Mouse (Mus musculus) adrenal gland, postnatal 10 days (tissue): ENCODE measurements at regions not wholly inside any gene's neighbourhood (a gene's known extent, or its start where the extent isn't known, plus 50 kb on each side); places are given as distances from the start of the nearest gene placed in this dataset.

Source experiments
- DNase-seq: peaks from one replicate; pipeline ENCODE4 v3.0.0; 2021; ENCODE audit warnings: mixed read lengths

DNA sequence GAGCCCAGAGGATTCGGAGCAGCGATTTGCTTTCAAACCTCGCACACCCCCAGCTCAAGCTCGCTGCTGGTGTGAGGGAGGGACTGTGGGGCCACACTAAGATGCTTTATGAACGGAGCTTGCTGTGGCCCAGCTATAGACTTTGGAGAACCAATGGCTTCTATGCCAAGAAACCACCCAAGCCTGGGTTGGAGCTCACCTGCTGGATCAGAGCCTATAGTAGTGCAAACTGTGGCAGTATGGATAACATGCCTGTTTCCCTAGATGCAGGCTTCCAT lies 142.5 kb upstream of the A230072I06Rik start:
- no peak for DNase-seq

DNA sequence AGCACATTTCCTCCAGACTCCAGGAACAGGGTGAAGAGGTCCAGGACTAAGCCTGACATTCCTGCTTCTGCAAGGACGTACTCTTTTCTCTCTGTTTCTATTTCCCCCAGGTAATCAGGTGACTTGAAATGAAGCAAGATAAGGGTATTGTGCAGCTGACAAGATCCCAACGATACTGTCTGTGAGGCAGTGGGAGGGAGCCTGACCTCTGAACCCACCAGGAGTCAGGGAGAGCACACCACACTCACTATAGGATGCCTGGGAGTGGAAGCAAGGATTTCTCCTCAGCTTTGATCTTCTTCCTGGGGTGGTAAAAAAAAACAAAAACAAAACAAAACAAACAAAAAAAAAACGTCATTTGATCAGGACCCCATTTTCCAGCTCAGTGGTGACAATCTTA lies 141.1 kb upstream of the A230072I06Rik start:
- DNase-seq = no peak

DNA sequence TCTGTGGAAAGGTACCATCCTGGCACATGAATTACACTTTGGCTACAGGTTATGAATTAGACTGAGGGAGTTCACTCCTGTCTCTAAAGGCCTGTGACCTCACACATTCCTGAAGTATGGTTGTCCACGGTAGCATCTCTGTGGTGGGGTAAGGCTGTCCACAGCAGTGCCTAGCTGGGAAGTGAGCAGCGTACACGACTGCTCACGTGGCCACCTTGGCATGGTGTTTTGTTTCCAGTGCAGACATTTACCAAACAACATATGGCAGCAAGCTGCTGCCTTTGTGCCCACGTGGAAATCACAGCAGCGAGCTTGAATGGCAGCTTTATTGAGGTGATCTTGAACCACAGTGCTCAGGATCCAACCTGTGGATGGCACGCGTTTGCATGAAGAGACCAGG lies 140.7 kb upstream of the A230072I06Rik start:
- no peak for DNase-seq

DNA sequence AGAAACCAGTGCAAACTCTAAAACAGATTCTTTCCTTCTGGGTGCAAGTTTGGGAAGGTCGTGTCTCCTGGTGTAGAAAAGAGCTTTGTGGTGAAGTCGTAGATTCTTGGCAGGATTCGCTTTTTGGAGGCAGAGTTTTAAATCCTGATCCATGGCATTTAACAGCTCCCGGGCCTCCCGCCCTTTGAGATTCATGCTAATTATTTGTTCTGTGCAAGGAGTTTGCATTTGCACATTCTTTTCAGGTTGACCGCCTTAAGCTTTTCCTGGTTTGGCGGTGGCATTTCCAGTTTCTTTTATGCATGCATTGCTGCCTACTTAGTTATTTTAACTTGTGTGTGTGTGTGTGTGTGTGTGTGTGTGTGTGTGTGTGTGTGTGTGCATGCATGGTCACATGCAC lies 126.9 kb upstream of the A230072I06Rik start:
- no peak for DNase-seq

DNA sequence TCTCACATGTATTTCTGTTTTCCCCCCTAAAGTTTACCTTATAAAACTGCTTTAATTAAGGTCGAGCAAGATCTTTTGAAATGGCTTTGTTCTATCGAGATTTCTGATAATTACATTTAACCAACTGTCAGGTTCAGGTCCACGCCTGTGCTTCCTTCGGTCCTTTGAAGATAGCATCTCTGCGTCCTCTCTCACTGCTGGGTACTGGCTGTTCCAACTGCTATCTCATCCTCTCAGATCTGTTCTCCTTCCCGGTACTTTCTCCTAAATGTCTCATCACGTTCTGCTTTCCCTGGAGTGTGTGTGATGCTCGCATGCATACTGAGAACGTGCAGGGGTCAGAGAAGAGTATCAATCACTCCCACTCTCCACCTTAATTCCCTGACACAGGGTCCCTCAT lies 125.8 kb upstream of the A230072I06Rik start:
- DNase-seq = no peak

DNA sequence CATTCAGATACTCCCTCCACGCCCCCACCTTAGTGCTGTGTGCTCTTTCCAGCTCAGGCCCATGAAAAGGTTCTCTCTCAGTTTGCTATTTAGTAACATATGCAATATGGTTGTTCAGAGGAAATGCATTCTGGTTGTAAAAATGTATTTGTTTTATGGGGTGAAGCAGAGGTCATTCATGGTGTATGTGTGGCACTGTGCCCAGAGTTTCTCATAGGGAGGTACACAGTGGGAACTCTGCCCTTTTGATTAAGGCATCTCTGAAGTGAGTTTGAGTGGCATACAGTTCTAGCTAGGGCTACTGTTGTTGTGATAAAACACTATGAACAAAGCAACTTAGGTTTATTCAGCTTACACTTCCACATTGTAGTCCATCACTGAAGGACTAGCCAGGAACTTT lies 121.7 kb upstream of the A230072I06Rik start:
- no peak for DNase-seq

DNA sequence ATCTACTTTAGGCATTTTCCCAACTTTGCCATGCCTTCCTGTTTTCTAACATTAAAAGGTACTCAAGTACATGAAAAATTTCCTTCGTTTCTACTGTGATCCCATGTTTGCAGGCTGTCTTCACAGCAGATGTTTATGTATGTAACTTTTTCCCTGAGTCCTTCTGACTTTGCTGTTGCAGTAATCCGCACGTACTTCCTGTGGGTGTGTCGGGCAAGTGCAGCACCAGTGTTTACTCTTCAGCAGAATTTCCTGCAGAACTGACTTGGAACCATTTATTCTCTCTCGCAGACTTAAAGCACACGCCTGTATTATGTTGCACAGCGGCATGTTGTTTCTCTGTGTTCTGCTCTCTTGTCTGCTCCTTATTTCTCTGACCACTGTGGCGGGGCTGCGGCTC lies 120.4 kb upstream of the A230072I06Rik start:
- DNase-seq = no peak

DNA sequence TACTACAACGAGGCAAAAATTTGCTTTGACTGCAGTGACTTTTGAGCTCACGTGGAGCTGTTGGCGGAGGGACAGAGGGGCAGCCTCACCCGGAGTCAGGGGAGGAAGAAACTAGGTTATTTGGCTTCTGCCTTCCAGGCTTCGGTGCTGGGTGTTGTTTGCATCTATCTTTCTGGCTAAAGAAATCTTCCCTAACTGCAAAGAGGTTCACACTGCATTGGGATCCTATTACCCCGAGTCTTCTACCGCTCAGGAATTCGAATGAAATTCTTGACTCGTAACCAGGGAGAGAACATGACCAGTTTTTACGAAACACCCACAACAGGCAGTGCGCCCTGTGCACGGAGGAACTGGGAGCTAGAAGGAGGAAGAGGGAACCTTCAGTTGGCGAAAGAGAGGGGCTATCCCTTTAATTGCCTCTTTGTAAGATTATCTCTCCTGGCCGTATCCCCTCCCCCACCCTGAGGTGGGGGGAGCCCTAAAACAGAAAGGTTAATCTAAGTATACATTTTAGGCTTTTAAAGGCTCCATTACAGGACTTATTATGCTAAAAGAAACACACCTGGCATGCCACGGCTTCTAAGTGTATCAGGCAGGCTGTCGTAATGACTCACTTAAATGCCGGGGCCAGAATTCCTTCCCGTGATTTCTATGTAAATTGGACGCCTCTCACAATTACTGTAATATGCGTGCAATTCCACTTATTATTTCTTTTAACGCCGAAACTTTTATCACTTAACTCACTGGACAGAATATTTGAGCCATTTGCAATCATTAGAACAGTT lies 115.5 kb upstream of the A230072I06Rik start:
- DNase-seq = peak; percentile 9

DNA sequence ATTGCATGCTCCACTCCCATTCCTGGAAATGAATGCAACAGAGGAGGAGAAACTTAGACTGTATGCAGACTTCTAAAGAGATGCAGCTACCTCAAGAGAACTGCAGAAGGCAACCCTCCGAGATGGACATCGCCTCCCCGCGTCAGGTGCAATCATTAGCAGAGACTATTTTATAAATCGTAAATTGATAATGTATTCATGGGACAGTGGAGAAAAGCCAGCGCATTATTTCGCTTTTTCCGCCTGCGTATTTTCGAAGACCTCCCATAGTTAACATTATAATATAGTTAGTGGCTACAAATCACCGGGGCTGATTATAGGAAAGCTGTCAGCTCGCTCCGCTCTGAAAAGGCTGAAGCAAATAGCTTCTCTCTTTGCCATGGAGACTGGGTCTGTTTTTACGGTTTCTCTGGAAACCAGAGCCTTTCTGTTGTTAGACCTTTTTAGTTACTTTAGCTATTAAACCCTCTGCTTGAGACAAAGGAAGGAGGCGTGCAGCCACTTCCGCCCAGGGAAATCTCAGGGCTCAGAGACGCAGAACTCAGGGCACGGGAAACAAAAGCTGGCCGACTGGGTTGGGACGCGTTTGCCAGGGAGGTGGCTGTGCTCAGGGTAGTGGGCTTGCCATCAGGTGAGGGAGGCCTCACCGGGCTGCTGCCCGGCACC lies 113.0 kb upstream of the A230072I06Rik start:
- DNase-seq = no peak

DNA sequence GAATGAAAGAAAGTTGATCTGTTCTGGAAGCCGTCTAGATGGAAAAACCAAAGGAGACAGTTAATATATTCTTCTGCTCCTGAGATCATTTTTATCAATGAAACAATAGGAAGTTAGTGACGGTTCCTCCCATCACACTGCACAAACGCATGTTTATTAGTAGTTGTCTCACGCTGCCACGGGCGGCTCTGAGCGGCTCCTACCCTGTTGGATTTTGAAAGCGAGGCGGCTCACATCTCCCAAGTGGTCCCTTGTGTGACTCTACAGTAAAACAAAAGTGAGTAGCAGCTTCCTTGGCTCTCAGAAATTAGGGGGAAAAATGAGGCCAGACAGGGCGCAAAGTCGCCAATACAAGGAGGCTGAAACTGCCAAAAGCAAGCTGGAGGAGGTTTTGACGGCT lies 106.8 kb upstream of the A230072I06Rik start:
- DNase-seq = no peak

DNA sequence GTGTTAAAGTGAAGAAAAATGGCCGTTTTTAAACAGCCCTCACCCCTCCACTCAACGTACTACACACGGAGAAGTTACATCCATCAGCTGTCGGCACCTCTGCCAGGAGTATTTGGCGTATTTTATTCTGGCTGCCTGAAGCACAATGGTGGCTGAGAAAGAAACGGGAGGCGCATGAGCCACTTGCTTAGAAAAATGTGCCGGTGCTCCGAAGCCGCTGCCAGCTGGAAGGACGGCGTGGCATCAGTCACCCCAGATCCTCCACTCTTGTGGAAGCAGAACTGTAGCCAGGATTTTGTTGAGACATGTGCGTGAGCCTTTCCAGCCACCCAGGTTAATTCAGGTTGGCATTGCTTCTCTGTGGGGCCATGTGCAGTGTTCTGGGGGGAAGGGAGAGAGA lies 103.1 kb upstream of the A230072I06Rik start:
- DNase-seq = no peak

DNA sequence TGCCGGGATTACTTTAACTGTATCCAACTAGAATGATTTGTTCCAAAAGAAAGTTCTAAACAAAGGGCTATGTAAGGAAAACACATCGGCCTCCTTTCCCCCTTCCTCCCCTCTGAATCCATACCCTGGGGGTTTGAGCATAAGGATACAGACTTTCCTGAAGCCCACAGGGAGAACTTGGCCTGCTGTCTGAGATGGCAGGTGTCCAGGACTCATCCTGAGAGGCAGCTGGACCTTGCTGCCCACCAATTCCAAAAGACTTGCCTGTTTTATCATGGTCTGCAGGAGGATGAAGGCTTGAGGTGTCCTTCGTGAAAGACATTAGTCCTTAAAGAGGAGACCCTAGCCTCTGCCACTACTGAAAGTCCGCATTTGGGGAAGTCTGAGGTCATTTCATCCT lies 94.0 kb upstream of the A230072I06Rik start:
- no peak for DNase-seq

DNA sequence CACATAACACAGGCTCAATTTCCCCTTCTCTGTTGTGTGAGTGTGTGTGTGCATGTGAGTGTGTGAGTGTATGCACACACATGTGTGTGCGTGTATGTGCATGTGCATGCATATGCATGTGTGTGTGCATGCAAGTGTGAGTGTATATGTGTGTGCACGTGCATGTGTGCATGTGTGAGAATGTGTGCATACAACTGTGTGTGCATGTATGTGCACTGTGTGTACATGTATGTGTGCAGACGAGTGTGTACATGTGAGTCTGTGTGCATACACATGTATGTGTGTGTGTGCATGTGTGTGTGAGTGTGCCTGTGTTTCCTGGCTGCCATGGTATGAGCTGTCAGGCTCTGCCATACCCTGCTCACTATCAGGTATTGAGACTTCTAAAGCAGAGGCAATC lies 91.3 kb upstream of the A230072I06Rik start:
- no peak for DNase-seq

DNA sequence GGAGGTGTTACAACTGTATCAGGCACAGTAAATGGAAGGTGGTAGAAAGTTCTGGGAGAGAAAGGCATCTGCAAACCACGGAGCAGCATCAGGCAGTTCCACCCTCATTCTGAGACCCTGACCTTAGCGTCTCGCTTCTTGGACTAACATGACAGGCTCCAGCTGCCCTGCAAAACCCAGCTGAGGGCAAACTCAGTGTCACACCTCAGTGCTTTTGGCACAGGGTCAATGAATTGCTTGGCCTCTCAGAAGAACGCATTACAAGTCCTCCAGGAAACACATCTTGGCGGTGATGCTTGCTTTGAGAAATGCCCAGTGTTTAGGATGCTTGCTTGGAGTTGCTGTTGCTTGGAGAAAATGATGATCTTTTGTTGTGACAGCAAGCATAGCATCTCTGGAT lies 90.2 kb upstream of the A230072I06Rik start:
- DNase-seq = no peak

DNA sequence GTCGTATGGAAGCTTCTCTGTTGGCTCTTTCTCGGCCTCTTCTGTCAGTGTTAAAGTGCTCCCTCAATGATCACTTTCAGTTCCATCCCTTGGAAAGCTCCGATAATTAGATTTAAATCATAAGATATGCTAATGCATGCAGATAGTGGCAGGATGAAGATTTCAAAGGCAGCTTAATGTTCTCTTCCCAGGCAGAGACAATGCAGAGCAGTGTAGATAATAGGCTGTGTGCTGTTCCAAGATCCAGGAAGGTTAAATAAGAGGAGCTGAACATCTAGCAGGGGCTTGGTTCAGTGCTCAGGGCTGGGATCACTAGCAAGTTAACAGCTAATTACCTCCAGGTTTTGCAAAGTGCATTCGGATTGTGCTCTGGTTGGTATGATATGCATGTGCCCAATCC lies 89.7 kb upstream of the A230072I06Rik start:
- no peak for DNase-seq

DNA sequence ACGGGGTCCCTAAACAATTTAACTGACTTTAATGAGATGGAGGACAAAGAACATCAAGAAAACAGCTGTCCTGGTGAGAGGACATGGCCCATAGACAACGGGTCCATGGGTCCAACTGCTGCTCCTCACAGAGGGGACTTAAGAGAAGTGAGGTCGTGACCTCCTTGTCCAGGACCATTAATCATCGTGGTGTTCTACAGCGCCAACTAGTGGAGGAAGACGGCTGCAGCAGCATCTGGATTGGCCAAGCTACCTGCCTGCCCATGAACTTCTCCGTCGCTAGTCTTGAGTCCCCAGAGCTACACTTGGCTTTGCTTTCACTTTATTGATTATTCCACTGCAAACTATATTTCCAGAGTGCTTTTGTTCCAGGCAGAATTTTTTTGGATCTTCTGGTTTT lies 86.6 kb upstream of the A230072I06Rik start:
- DNase-seq = peak; percentile 5

DNA sequence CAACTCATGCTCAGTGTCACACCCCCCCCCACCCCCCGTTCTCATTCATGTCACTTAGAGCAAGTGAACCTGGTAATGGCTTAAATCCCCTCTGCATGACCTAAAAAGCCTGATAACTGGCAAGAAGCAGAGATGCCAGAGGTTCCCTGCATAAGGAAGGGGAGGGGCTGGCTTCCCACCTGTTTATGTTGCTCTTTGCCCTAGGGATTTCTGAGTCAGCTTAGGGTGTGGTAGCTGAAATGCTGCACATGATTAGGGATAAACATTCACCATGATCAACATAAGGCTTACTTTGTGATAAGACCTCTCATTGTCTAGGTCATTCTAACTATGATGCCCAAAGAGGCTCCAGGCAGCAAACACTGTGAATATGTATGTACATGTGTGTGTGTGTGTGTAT lies 72.7 kb upstream of the A230072I06Rik start:
- no peak for DNase-seq

DNA sequence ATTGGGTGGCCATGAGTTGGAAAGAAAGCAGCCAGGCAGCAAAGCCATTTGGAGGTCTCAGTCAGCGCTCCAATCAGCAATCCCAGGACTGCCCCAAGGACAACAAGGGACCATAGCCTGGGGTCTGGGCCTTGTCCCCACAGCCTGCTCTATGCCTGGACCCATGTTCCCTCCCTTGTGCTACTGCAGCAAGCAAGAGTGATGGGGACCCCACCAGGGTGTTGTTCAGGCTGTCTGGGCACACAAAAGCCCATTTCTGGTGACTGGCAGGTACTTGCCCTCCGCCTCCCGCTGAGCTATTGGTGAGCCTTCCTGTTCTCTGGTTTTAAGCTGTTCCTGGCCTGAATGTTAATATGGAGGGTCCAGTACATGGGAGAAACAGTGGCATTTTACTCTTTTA lies 71.2 kb upstream of the A230072I06Rik start:
- DNase-seq = no peak

DNA sequence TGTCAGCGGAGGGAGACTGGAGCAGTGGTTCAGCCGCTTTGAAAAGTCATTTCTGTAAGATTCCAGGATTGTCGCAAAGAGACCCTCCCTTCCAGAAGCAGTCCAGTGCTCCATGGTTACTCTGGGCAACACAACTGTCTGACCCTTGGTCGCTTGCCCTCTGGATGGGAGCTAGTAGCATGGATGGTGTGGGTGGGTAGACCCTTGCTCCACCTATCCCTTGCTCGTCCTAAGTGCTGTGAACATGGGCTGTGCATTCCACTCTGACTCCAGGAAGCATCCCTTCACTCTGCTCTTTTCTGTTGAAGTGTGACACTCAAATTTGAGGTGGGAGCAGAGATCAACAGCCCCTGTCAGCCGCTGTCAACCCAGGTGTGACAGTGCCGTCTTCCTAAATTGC lies 64.8 kb upstream of the A230072I06Rik start:
- no peak for DNase-seq

DNA sequence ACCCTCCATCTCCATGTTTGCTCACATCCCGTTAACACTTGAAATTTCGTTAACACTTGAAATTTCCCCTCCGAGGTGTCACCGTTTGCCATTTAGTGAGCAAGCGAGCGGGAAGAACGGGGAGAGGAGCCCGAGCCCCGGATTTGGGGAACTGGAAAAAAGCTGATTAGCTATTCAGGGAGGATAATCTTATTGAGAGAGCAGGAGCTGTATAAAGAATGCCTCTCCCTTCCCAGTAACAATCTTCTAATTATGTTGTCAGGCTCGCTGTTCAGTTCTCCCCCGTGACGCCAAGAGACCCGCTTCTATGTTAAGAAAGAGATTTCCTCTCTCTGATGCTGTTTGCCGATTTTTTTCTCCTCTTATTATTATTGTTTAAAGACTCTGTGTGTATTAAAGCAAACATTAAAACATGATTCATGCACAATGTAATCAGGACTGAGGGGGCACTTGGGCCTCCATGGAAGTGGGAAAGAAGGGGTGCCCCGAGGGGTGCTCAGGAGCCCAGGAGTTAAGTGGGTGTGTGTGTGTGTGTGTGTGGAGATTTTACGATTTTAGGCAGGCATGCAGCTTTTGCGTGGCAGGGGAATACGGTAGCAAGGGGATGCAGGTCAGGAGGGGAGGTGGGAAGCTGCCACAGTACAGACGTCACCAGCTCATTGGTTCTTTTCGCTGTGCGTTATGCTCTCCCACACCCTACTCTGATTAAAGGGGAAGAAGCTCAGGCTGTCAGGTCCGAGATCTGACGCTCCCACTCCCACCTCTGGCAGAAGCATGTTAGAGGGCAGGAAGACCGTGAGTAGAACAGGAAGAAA lies 64.2 kb upstream of the A230072I06Rik start:
- DNase-seq = no peak

DNA sequence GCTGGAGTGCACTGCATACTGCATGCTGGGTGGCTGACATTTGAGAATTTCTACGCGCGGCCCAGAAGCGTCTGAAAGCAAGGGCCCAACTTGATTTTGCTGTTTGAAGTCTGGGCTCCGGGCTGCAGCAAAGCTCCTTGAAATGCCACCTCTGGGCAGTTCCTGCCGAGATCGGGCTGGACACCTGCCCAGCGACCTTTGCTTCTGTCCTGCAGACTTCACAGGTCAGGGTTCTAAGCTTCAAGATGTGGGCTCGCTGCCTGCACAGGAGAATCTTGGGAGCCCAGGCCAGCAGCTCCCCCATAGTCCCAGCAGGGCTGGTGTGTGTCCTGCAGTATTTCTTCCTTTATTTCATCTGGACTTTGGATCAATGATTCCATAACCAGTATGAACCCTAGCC lies 57.1 kb upstream of the A230072I06Rik start:
- DNase-seq = no peak

DNA sequence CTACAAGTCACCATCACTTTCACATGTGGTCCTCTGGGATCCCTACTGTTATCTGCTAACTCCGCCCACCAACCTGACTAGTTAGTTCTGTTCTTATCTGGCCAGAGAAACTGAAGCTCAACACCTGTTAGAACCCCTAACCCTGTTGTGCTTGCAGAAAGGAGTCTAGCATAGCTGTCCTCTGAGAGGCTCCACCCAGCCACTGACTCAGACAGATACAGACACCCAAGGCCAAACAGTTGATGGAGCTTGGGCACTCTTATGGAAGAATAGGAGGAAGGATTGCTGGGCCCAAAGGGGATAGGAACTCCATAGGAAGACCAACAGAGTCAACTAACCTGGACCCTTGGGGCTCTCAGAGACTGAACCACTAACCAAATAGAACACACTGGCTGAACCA lies 55.2 kb upstream of the A230072I06Rik start:
- peak; percentile 20 for DNase-seq
